Mouse (Mus musculus) c-Kit-positive CD71-negative TER-119-negative erythroid progenitor cells, embryonic 14.5 days (primary cell): ENCODE results near the gene Kalrn.

ENCODE experiments used
- DNase-seq: peaks from one replicate; pipeline ENCODE4 v3.0.0-alpha.2; 2013; ENCODE audit warnings: low read depth

The Kalrn gene

DNA sequence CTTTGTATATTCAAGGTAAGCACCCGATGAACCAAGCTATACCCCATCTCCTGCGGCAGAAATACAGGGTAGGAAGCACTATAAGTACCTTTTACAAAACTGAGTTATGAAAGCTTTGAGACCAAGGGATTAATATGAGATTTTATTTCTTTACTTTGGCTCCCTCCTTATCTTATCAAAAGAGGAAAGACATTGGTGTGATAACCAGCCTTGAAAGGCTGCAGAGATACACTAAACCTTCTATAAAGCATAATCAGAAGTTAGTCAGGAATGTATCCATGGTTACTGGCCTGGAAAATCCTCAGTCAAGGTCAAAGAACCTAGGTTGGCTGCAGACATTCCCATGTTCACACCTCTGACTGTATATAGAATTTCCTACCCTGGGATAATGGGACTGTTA is 537.6 kb downstream of the Kalrn start:
- DNase-seq, result no peak

GRCm38 (mm10) chr16:34034267-34034666 is 539.1 kb downstream of the Kalrn start:
- DNase-seq, result no peak

GRCm38 (mm10) chr16:34032011-34032645 is 541.2 kb downstream of the Kalrn start:
- DNase-seq, result no peak

DNA sequence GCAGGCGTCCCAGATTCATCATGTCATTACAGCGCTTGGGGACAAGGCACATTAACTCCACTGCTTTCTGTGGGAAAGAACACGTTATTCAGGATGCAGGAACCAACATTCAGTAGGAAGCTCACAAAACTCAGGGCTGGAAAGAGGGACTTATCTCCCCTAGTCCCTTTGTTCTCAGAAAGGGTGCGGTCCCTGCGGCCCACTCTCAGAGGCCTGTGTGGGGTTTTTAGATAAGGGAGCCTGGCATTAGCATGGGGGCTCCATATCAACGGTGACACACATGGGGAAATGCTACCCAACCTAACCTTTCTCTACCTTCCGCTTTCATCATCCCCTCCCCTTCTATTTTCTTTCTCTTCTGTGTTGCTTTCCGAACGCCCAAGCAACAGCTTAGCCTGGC is 541.8 kb downstream of the Kalrn start:
- DNase-seq, result peak; percentile 43

- no peak for DNase-seq
These were observed 543.0 kb downstream of the Kalrn start for GRCm38 (mm10) chr16:34030379-34030778.

- DNase-seq, result no peak
These were observed 543.5 kb downstream of the Kalrn start for GRCm38 (mm10) chr16:34029790-34030189.

GRCm38 (mm10) chr16:34017241-34017640 is 556.1 kb downstream of the Kalrn start:
- no peak for DNase-seq

DNA sequence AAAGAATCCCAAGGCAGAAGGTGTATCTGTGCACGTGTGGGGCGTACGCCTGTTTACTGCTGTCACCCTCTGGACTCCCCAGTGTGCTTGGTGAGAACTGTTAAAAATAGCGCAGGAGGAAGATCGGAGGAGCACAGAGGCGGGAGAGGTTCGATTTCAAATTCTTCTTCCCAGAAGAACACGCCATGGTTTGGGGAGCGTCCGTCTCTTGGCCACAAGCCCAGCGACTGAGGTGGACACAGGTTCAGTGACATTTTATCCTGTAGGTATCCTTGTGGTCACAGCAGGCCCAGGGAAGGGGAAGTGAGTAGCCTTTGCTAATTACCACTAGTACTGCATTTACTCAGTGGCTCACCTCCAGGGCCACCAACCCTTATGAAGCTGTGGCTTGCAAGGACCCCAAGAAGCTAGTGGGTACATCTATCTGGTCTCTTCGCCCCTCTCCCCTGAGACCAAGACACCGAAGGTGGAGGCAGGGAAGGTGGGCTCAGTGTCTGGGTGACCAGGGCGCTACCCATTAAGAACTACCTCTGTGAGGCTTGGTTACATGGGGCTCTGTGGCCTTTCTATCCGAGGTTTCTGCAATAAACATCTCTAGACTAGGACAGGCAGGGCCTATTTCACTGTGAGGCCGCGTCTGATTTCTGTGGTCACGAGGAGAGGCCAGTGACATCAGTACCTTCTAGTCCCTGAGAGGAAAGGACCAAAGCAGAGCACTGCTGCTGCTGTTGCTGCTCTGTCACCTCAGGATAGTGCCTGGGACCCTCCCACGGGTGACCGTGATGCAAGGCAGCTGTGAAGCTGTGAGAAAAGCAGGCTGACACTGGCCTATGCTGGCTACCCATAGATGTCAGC is 561.1 kb downstream of the Kalrn start:
- no peak for DNase-seq

GRCm38 (mm10) chr16:34009567-34009966 is 563.8 kb downstream of the Kalrn start:
- no peak for DNase-seq

DNA sequence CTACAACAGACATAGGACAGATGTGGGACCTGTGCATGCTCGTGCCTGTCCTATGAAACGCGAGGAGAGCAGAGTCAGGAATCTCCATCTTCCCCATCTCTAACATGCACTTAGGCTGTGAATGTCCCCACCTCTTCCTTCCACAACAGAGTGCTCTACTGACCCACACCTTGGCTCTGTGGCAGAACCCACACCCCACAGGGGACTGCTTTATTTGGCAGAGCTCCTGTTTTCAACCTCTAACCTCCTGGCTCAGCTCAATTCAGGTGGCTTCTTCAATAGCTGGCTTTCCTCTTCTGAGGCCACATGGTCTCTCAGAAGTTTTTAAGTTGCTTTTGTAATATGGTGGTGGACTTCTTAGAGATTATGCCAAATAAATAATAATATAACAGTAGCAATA is 567.3 kb downstream of the Kalrn start:
- no peak for DNase-seq

DNA sequence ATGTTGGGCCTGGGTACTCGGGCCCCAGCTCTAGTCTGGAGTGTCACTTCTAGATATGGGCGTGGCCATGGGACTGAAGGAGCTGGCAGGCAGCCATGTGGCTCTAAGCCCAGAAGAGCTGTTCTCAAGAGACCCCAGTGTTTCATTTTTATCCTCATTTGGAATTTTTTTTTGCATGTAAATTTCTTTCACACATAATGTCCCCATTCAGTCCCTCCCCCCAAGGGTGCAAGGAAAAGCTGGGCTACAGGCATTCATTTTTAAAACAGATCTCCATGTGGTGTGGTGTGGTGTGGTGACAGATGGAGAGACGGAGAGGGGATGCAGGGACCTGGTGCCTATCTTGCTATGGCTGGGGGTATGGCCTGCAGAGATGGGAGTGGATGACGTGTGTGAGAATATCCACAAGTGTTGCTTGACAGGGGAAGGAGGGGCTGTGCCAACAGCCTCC is 569.2 kb downstream of the Kalrn start:
- no peak for DNase-seq

- DNase-seq, result no peak
These were observed 569.7 kb downstream of the Kalrn start for GRCm38 (mm10) chr16:34003566-34004127.

- DNase-seq, result no peak
These were observed 572.6 kb downstream of the Kalrn start for GRCm38 (mm10) chr16:34000715-34001114.

- peak; percentile 35 for DNase-seq
These were observed 573.9 kb downstream of the Kalrn start for GRCm38 (mm10) chr16:33999388-33999787.

GRCm38 (mm10) chr16:33998011-33998410 is 575.3 kb downstream of the Kalrn start:
- no peak for DNase-seq

DNA sequence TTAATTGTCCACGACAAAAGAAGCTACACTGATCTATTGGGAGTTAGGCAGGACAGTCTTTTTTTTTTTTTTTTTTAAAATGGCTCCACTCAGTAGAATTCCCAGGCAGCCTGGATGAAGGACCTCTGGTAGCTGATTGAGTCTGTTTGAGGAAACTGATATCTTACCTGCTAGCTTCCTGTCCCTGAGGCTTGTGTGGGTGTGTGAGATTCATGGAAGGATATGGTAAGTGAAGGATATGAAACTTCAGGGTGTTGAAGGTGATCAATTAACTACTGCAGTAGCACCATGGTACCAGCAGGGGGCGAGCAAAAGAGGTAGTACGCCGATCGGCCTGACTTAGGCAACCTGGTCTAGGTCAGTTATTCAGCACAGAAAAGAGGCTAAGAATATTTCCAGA is 577.3 kb downstream of the Kalrn start:
- peak; percentile 64 for DNase-seq

DNA sequence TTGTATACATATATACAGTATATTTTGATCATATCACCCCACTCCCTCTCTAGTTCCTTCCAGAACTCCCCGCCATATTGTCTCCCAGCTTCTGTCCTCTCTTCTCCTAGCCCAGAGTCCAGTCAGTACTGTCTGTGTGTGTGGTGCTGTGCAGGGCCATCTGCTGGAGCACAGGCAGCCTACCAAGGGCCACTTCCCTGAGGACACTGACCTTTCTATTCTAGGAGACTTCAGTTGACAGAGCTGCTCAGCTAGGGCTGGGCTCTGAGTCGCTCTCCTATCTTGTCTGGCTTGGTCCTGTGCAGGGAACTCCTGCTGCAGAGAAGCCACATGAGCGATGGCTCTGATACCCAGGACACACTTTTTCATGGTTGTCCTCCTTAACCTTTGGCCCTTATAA is 577.8 kb downstream of the Kalrn start:
- DNase-seq, result no peak

DNA sequence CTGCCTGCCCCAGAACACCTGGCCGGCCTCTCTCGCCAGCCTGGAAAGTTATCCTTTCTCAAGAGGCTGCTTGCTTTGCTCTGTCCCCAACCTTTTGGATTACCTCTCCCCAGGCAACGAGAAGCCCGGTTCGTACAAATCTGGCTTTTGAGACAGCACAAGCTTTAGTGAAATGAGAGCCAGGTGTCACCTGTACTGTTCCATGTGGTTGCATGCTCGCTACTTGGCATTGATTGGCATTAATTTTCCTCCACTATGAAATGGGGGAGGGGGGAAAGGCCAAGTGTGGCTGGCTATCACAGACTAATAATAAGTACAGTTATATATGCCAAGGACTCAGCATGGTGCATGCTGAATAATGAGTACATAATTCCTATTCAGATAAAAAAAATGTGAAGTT is 579.0 kb downstream of the Kalrn start:
- no peak for DNase-seq

GRCm38 (mm10) chr16:33990712-33991111 is 582.6 kb downstream of the Kalrn start:
- DNase-seq, result no peak

DNA sequence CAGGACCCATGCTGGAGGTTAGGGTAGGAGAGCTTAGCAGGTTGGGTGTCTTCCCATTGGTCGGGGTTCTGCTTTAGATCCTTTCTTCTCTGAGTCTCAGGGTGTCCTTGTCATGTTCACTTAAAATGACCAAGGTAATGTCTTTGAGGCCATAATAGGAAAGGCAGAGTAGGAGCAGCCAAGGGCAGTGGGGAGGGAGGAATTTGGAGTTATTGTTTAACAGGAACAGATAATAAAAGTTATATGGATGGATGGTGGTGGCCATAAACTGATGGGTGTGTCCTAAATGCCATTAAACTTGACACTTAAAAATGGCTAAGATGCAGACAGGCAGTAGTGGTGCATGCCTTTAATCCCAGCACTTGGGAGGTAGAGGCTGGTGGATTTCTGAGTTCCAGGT is 584.2 kb downstream of the Kalrn start:
- no peak for DNase-seq

- DNase-seq, result peak; percentile 50
These were observed 584.8 kb downstream of the Kalrn start for GRCm38 (mm10) chr16:33988358-33989012.

GRCm38 (mm10) chr16:33986993-33987392 is 586.3 kb downstream of the Kalrn start:
- no peak for DNase-seq

DNA sequence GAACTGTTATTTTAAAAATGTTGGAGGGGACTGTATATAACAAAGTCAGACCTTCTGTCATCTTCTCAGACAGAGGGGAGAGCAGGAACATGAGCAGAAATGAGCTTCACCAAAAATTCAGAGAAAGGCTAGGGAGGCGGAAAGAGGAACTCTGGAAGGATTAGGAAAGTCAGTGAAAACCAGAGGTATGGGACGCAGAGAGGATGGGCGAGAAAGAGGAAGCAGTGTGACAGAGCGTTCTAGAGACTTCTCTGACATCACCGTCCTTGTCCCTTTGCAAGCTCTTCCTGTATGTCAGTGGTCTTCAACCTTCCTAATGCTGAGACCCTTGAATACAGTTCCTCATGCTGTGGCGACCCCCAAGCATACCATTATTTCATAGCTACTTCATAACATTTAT is 588.0 kb downstream of the Kalrn start:
- peak; percentile 17 for DNase-seq
